Mouse (Mus musculus) cortical plate, adult 2 months (tissue): ENCODE results near the gene Bcl7c.

Source experiments
- CTCF ChIP-seq: fragments of 200-500 bp; IDR thresholded peaks from 2 replicates; pipeline ENCODE4 v1.5.1; 2011; ENCODE audit warnings: mild to moderate bottlenecking, control low read depth, low read length; ENCODE audit not compliant: insufficient read depth; ENCODE audit errors: extremely low read depth
- POLR2A ChIP-seq: fragments of 200-500 bp; IDR thresholded peaks from 2 replicates; pipeline ENCODE4 v1.6.1; 2011; ENCODE audit warnings: mild to moderate bottlenecking, low read length, control low read depth; ENCODE audit not compliant: insufficient read depth; ENCODE audit errors: extremely low read depth

DNA sequence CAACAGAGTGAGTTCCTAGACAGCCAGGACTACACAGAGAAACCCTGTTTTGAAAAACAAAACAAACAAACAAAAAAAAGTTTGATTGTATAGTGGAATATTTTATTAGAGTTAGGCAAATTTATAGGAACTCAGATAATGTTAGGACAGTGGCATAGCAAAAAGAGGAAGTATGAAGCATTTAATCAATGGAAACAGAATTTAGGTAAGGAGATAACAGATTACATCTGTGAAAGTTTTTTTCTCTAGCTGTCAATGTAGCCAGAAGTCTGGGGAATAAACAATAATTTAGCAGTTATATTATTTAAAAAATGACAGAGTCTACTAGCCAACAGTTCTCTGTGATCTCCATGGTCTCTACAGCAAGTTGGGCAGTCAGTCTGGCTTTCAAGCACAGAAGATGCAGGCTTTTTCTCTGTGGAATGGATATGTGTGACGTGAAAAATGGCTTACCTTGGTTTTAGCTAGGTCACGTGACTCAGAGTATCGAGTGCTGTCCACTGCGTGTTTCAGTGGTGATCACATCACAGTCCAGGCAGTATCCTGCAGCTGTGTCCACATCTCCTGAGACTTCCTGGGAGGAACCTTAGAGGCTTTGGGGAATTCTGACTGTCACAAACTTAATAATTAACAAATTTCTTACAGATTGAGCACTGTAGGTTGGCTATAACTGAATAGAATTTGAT is 60.1 kb downstream of the Bcl7c start:
- TF ChIP-seq CTCF (no peak), POLR2A (no peak)
